Mouse (Mus musculus): ENCODE results near the gene Dgki.

The Dgki gene

GRCm38 (mm10) chr6:37026343-37027243 lies 273.4 kb downstream of the Dgki start:
- CTCF ChIA-PET, result no interaction called here

- CTCF ChIA-PET, result no interaction called here
These were observed 283.9 kb downstream of the Dgki start for GRCm38 (mm10) chr6:37016046-37016445.

GRCm38 (mm10) chr6:37011597-37011996 lies 288.4 kb downstream of the Dgki start:
- CTCF ChIA-PET, result no interaction called here

- CTCF ChIA-PET, result no interaction called here
These were observed 292.4 kb downstream of the Dgki start for GRCm38 (mm10) chr6:37007573-37007972.

GRCm38 (mm10) chr6:37004914-37005313 lies 295.1 kb downstream of the Dgki start:
- CTCF ChIA-PET, result no interaction called here

- CTCF ChIA-PET, result no interaction called here
These were observed 296.7 kb downstream of the Dgki start for GRCm38 (mm10) chr6:37003235-37003634.

- CTCF ChIA-PET, result no interaction called here
These were observed 301.0 kb downstream of the Dgki start for GRCm38 (mm10) chr6:36998942-36999341.

GRCm38 (mm10) chr6:36994329-36994728 lies 305.7 kb downstream of the Dgki start:
- CTCF ChIA-PET, result no interaction called here

- CTCF ChIA-PET, result no interaction called here
These were observed 309.8 kb downstream of the Dgki start for GRCm38 (mm10) chr6:36990186-36990585.

- CTCF ChIA-PET, result no interaction called here
These were observed 311.2 kb downstream of the Dgki start for GRCm38 (mm10) chr6:36988800-36989199.

- CTCF ChIA-PET, result no interaction called here
These were observed 318.3 kb downstream of the Dgki start for GRCm38 (mm10) chr6:36981646-36982045.

GRCm38 (mm10) chr6:36980475-36980874 lies 319.5 kb downstream of the Dgki start:
- CTCF ChIA-PET, result interaction anchor here (0.6 kb wide), 1 partner anchor 750 kb away, joined by 3 read pairs; no protein-coding TSS in a partner anchor

GRCm38 (mm10) chr6:36978176-36978575 lies 321.8 kb downstream of the Dgki start:
- CTCF ChIA-PET, result no interaction called here

- CTCF ChIA-PET, result no interaction called here
These were observed 326.9 kb downstream of the Dgki start for GRCm38 (mm10) chr6:36973096-36973495.

GRCm38 (mm10) chr6:36972494-36972893 lies 327.5 kb downstream of the Dgki start:
- CTCF ChIA-PET, result no interaction called here

- CTCF ChIA-PET, result no interaction called here
These were observed 330.6 kb downstream of the Dgki start for GRCm38 (mm10) chr6:36969249-36969885.

- CTCF ChIA-PET, result no interaction called here
These were observed 339.3 kb downstream of the Dgki start for GRCm38 (mm10) chr6:36960658-36961057.

GRCm38 (mm10) chr6:36955293-36955692 lies 344.7 kb downstream of the Dgki start:
- CTCF ChIA-PET, result no interaction called here

- CTCF ChIA-PET, result no interaction called here
These were observed 349.3 kb downstream of the Dgki start for GRCm38 (mm10) chr6:36950648-36951047.

GRCm38 (mm10) chr6:36947861-36948260 lies 352.1 kb downstream of the Dgki start:
- CTCF ChIA-PET, result no interaction called here

- CTCF ChIA-PET, result interaction anchor here (0.5 kb wide), 1 partner anchor 1023 kb away, joined by 8 read pairs; no protein-coding TSS in a partner anchor
These were observed 362.5 kb downstream of the Dgki start for GRCm38 (mm10) chr6:36937527-36937926.

GRCm38 (mm10) chr6:36936816-36937215 lies 363.2 kb downstream of the Dgki start:
- CTCF ChIA-PET, result interaction anchor here (0.5 kb wide), 1 partner anchor 1022 kb away, joined by 8 read pairs; no protein-coding TSS in a partner anchor

- CTCF ChIA-PET, result no interaction called here
These were observed 368.5 kb downstream of the Dgki start for GRCm38 (mm10) chr6:36931473-36931872.
